Mouse (Mus musculus): ENCODE measurements around the gene Rimklb. TPM values are rescaled to one million over a fixed set of nuclear protein-coding genes. Genes with fewer than 3 reads are reported as not detected.

Rimklb gene
- polyA plus RNA-seq, 1 experiment from 2014 or later: 0.99 TPM

DNA sequence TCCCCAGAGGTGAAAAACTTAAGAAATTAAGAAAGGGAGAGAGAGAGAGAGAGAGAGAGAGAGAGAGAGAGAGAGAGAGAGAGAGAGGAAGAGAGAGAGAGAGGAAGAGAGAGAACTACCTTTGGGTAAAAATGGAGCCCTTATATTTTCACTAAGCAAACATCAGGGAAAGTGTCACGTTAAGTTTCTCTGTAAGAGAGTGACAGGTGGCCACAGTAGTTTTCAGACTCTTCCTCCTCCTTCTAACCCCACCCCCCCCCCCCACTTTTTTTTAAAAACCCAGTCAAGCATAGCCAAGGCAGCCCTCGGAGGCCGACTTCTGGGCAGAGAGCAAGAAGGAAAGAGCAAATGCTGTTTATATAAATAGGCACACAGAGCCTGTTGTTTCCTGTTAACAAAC, 35.5 kb upstream of the Rimklb start:
- 22% methylated on average over 3 of the region's 3 CpGs for WGBS
- no peaks in the 10 kb centered on the region for H3K27me3 ChIP-seq (replicated peaks; ENCODE audit: insufficient read depth, low read length)

DNA sequence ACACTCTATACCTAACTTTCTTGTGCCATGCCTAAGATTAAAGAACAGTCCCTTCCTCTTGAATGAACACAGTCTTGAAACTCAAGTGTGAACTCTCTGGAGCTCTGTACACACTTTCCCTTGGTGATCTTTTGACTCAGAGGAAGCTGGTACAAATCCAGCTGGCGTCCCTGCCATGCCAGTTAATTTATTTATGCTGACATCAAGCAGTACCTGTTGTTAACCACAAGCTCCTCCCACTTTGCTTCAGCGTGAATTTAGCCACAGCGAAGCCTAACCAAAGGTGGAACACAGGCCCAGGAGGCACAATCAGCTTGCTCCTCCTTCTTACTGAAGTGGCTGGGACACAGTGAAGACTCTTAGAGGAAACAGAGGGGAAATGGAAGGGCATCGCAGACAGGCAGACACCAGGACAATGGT, 34.3 kb upstream of the Rimklb start:
- H3K4me2 ChIP-seq (replicated peaks; ENCODE audit: low read depth, low read length): no peak overlapping the region
- no peaks in the 10 kb centered on the region for H3K36me3 ChIP-seq (ENCODE audit: insufficient read depth, low read length)
- H3K27ac ChIP-seq (ENCODE audit: low read length): no peak overlapping the region
- TF ChIP-seq EP300 (IDR thresholded peaks at IDR 0.05) (no peak), CTCF (IDR thresholded peaks at IDR 0.05) (no peak)
- peak; percentile 69 for DNase-seq (ENCODE audit: low spot score)
- WGBS: 11% methylated on average over 4 of the region's 4 CpGs
- peak; percentile 56 for ATAC-seq
- H3K4me3 ChIP-seq (ENCODE audit: low read depth, low read length): no peak overlapping the region
- H3K9me3 ChIP-seq (ENCODE audit: low read length): no peaks in the 10 kb centered on the region
- no peaks in the 10 kb centered on the region for H3K27me3 ChIP-seq (replicated peaks; ENCODE audit: insufficient read depth, low read length)
- no peak overlapping the region for H3K9ac ChIP-seq (replicated peaks; ENCODE audit: low read depth)
- no peaks in the 10 kb centered on the region for H3K4me1 ChIP-seq (ENCODE audit: insufficient read depth, low read depth, low read length)

More for the DNA sequence above, 35.5 kb upstream of the Rimklb start:
- TF ChIP-seq EP300 (IDR thresholded peaks at IDR 0.05) (no peak), CTCF (IDR thresholded peaks at IDR 0.05) (no peak)
- no peak overlapping the region for H3K4me2 ChIP-seq (replicated peaks; ENCODE audit: low read depth, low read length)
- ATAC-seq: no peak
- no peak overlapping the region for H3K4me3 ChIP-seq (ENCODE audit: low read depth, low read length)
- H3K9me3 ChIP-seq (ENCODE audit: low read length): no peaks in the 10 kb centered on the region
- H3K9ac ChIP-seq (replicated peaks; ENCODE audit: low read depth): no peak overlapping the region
- H3K4me1 ChIP-seq (ENCODE audit: insufficient read depth, low read depth, low read length): no peaks in the 10 kb centered on the region
- no peaks in the 10 kb centered on the region for H3K36me3 ChIP-seq (ENCODE audit: insufficient read depth, low read length)
- DNase-seq (ENCODE audit: low spot score): no peak
- H3K27ac ChIP-seq (ENCODE audit: low read length): no peak overlapping the region

DNA sequence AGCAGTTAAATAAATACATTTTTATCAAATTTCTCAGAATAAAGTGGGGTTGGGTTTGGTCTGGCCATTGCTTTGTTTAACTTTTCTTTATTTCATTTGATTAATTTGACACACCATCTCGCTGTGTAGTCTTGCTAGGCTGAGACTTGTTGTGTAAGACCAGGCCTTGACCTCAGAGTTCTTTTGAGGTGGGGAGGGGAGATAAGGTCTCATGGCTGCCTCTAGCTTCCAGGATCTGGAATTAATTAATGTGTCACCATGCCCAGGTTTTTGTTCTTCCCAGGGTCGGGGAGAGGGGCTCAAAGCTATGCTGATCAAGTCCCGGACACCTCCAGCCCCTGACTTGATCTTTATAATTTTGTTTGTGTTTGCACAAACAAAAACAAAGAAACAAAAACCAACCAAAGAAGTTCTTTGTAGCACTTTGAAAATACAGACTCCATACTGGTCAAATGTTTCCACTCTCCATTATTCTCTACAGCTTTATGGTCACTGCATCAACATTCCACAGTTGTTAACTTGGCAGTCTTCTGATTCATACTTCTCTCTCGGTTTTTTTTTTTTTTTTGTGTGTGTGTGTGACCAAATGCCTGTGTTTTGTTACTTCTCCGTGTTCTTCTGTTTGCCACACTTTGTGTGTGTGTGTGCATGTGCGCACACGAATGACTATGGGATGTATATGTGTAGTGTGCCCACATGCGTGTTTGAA, 33.1 kb upstream of the Rimklb start:
- TF ChIP-seq CTCF (IDR thresholded peaks at IDR 0.05): no peak
- TF ChIP-seq EP300 (IDR thresholded peaks at IDR 0.05): no peak
- DNase-seq (ENCODE audit: low spot score) (peak; percentile 28), ATAC-seq (no peak)
- H3K9me3 ChIP-seq (ENCODE audit: low read length): no peaks in the 10 kb centered on the region
- H3K4me2 ChIP-seq (replicated peaks; ENCODE audit: low read depth, low read length): no peak overlapping the region
- H3K4me1 ChIP-seq (ENCODE audit: insufficient read depth, low read depth, low read length): no peaks in the 10 kb centered on the region
- no peak overlapping the region for H3K9ac ChIP-seq (replicated peaks; ENCODE audit: low read depth)
- H3K36me3 ChIP-seq (ENCODE audit: insufficient read depth, low read length): no peaks in the 10 kb centered on the region
- no peak overlapping the region for H3K27ac ChIP-seq (ENCODE audit: low read length)
- WGBS: 55% methylated on average over 8 of the region's 8 CpGs
- no peaks in the 10 kb centered on the region for H3K27me3 ChIP-seq (replicated peaks; ENCODE audit: insufficient read depth, low read length)
- H3K4me3 ChIP-seq (ENCODE audit: low read depth, low read length): no peak overlapping the region

DNA sequence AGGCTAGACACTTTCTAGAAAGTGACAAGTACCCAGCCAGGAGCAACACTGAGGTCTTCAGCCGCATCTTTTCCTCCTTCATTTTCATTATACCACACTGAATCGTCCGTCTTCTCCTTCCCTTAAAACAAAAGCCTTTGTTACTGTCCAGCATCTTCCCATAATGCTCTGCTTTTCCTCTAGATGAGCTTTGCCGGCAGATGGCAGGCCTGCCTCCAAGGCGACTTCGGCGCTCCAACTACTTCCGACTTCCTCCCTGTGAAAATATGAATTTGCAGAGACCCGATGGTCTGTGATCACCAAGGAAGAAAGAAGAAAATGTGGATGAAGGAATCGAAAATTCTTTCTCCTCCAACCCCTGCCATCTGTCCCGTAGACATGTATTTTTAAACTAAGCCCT, 29.6 kb upstream of the Rimklb start:
- no peaks in the 10 kb centered on the region for H3K9me3 ChIP-seq (ENCODE audit: low read length)
- WGBS: 74% methylated on average over 11 of the region's 11 CpGs
- ATAC-seq (no peak), DNase-seq (ENCODE audit: low spot score) (no peak)
- TF ChIP-seq CTCF (IDR thresholded peaks at IDR 0.05): no peak
- no peak for TF ChIP-seq EP300 (IDR thresholded peaks at IDR 0.05)
- no peak overlapping the region for H3K4me2 ChIP-seq (replicated peaks; ENCODE audit: low read depth, low read length)
- H3K27me3 ChIP-seq (replicated peaks; ENCODE audit: insufficient read depth, low read length): no peaks in the 10 kb centered on the region
- no peak overlapping the region for H3K27ac ChIP-seq (ENCODE audit: low read length)
- no peak overlapping the region for H3K4me3 ChIP-seq (ENCODE audit: low read depth, low read length)
- no peaks in the 10 kb centered on the region for H3K36me3 ChIP-seq (ENCODE audit: insufficient read depth, low read length)
- H3K4me1 ChIP-seq (ENCODE audit: insufficient read depth, low read depth, low read length): no peaks in the 10 kb centered on the region
- H3K9ac ChIP-seq (replicated peaks; ENCODE audit: low read depth): no peak overlapping the region

DNA sequence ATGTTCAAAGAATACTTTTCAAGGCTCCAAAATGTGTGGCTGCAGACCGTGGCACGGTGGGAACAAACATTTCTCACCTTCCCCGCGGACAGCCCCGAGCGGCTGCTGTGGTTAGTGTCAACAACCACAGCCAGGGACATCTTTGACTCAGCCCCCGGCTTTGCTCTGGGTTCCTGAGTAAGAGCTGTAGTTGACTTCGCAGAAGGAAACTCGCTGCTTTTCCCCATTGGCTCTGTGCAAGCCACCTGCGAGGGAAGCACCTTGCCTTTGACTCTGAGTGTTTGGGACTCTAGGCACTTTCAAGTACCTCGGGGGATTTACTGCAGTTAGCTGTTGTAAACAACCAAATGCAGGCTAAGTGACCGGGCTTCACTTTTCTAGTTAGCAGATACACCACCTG, 29.0 kb upstream of the Rimklb start:
- Histone ChIP-seq H3K4me1 (ENCODE audit: insufficient read depth, low read depth, low read length) (no peaks in the 10 kb centered on the region), H3K9ac (replicated peaks; ENCODE audit: low read depth) (no peak overlapping the region), H3K27me3 (replicated peaks; ENCODE audit: insufficient read depth, low read length) (no peaks in the 10 kb centered on the region), H3K4me2 (replicated peaks; ENCODE audit: low read depth, low read length) (no peak overlapping the region), H3K9me3 (ENCODE audit: low read length) (no peaks in the 10 kb centered on the region), H3K27ac (ENCODE audit: low read length) (no peak overlapping the region), H3K36me3 (ENCODE audit: insufficient read depth, low read length) (no peaks in the 10 kb centered on the region), H3K4me3 (ENCODE audit: low read depth, low read length) (no peak overlapping the region)
- TF ChIP-seq EP300 (IDR thresholded peaks at IDR 0.05) (no peak), CTCF (IDR thresholded peaks at IDR 0.05) (no peak)
- WGBS: 19% methylated on average over 12 of the region's 12 CpGs
- DNase-seq (ENCODE audit: low spot score) (no peak), ATAC-seq (no peak)

DNA sequence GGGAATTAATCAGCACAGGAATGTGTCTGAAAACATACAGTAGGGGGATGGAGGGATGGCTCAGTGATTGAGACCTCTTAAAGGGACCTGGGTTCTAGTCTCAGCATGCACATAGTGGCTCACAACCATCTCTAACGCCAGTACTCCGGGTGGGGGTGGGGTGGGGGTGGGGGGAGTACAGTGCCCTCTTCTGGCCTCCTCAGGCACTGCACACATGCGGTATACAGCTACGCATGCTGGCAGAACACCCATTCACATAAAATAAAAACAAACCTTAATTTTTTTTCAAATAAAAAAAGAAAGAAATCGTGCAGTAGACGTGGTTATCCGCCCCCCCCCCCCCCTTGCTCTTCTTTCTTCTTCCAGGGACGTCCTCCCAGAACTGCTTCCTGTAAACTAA, 24.7 kb upstream of the Rimklb start:
- no peaks in the 10 kb centered on the region for H3K36me3 ChIP-seq (ENCODE audit: insufficient read depth, low read length)
- DNase-seq (ENCODE audit: low spot score): no peak
- TF ChIP-seq EP300 (IDR thresholded peaks at IDR 0.05) (no peak), CTCF (IDR thresholded peaks at IDR 0.05) (no peak)
- no peak for ATAC-seq
- no peak overlapping the region for H3K27ac ChIP-seq (ENCODE audit: low read length)
- H3K4me1 ChIP-seq (ENCODE audit: insufficient read depth, low read depth, low read length): no peaks in the 10 kb centered on the region
- H3K27me3 ChIP-seq (replicated peaks; ENCODE audit: insufficient read depth, low read length): no peaks in the 10 kb centered on the region
- no peaks in the 10 kb centered on the region for H3K9me3 ChIP-seq (ENCODE audit: low read length)
- H3K4me3 ChIP-seq (ENCODE audit: low read depth, low read length): no peak overlapping the region
- no peak overlapping the region for H3K4me2 ChIP-seq (replicated peaks; ENCODE audit: low read depth, low read length)
- no peak overlapping the region for H3K9ac ChIP-seq (replicated peaks; ENCODE audit: low read depth)
- WGBS: 70% methylated on average over 8 of the region's 8 CpGs

Measured in lung, postnatal 0 days (tissue).